Mouse (Mus musculus) urinary bladder, postnatal 25 days (tissue): Measurements from ENCODE around the gene Gm13199.

Experiments
- DNase-seq: peaks from one replicate; pipeline ENCODE4 v3.0.0; 2022; ENCODE audit warnings: low spot score

Gene Gm13199

DNA sequence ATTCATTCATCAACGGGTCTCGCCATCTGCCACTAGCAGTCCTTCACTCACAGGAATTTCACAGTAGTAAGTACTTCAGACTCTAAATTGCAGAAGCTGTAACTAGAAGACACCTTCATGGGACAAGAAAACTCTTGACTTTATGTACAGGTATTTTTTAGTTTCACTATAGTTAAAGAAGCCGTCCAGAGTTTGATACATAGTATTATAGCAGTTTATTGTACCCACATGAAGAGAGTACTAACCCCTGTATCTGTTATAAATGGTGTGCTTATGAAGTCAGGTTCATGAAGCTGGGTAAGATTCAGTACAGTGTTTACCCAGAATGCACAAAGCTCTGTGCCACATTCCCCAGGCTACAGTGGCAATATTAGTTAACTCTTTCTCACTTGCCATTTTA lies at the start of gene Gm13199:
Gene Gm13199 (minus strand): TSS at position 101 of the 400 bp plus-strand sequence.
- DNase-seq, result no peak

DNA sequence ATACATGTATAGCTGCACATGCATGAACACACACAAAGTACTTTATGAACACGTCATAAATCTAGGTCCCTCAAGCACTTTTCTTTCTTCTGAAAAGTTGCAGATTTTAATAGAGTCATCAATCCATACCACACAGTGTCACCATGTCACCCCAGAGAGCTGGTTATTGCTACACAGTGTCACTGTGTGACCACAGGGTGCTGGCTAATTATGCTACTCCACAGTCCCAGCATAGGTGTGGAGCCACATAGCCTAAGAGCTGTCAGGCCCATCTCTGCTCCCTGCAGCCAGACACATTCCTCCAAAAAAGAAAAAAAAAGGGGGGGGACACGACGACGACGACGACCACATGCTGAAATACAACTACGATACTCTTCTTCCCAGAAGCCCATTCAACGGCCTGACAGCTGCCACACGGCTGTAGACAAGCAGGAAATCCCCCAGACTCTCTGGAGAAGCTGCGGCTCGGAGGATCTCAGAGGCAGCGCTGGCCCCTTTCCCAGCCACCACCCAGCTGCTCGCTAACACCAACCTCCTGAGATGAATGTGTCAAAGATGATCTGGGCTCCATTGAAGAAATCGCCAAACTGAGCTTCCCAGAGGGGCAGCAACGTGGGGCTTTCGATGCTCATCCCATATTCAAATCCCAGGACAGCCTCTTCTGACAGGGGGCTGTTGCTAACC lies 48.7 kb upstream of the Gm13199 start:
- no peak for DNase-seq

DNA sequence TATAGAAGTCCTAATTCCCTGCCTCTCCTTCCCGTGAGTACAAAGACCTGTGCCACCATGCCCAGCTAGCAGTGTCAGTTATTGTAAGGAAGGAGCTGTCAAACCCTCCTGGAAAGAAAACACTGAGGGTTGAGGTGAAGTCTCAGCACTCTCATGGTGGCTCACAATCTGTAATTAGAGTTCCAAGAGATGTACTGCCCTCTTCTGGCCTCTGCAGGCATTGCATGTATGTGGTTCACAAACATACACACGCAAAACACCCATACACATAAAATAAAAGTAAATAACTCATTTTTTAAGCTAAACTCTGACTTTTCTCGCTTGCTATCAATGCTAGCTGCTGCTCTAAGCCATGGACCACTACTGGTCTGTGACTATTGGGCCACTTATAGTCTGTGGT lies 43.9 kb upstream of the Gm13199 start:
- DNase-seq, result no peak

DNA sequence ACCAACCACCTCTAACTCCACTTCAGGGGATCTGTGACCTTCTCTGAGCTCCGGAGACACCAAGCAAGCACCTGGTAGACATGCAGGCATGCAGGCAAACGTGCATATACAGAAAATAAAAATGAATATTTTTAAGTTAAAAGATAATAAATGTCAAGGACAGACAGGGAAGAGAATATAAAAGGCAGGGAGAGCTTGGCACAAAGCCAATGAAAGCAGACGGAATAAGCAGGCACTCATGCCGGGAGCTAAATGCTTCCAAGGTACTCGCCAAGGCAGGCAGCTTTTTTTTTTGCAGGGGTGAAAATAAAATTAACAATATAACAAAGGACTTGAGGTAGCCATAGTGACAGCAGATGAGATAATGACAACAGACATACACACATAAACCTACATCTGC lies 43.4 kb upstream of the Gm13199 start:
- DNase-seq, result no peak

DNA sequence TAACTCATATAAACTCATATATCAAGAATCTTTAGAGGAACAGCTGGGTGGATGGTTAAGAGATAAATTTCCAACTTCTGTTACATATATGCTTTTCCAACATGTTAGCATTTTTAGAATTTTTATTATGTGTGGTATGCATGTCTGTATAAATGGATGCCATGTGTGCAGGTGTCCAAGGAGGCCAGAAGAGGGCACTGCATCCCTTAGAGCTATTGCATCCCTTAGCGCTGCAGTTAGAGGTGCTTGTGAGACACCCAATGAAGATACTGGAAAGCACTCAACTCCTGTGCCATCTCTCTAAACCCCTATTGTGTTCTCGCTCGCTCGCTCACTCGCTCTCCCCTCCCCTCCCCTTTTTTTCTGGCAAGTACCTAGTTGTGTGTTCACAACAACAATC lies 37.4 kb upstream of the Gm13199 start:
- no peak for DNase-seq

DNA sequence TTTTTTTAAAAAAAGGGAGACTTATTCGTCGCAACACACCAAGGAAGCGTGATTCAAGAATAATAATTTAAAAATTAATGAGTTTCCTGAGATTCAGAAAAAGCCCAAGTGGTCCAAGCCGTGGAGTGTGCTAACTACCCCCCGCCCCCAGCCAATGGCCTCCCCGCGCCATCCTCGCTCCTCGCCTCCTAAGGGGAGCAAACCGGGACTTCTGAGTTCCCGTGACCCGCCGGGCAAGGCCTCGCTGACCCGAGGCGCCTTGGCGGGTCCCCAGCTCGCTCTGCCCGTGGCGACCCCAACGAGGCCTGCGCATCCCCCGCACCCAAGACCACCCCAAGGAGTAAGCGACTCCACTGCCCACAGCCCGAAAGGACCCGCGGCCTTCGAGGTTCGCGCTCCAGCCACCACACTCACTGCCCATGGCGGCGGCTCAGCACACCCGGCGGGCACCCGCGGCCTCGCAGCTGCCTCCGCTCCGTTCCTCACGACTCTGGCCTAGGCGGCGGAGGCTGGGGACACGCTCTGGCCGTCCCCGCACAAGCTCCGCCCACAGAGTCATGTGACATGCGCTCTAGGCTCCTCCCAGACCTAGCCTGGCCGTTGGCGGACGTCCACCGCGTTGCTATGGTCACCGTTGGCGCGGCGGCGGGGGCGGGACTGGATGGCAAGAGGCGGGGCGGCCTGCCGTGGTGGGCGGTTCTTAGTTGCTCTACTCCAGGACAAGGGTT lies 32.3 kb upstream of the Gm13199 start, which contains the start of gene Sec61a2:
Gene Sec61a2 (minus strand): TSS at position 590 of the 728 bp plus-strand sequence.
- peak; percentile 100 for DNase-seq

DNA sequence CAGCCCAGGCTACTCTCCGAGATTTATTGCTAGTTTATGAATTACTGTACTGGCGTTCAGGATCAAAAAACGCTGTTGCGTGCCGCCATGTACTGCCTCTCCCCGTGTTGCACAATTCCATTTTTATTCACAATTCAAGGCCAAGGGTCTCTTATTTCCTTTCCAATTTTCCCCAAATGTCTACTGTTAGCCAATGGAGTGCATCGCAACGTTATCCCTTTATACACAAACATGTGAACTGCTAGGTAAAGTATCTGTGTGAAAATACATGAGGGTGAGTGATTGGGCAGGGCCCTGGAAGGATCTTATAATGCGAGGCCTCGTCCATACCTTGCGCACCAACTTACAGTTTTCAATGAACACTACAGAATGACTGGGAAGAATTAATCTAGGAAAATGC lies 31.6 kb upstream of the Gm13199 start:
- DNase-seq, result no peak

DNA sequence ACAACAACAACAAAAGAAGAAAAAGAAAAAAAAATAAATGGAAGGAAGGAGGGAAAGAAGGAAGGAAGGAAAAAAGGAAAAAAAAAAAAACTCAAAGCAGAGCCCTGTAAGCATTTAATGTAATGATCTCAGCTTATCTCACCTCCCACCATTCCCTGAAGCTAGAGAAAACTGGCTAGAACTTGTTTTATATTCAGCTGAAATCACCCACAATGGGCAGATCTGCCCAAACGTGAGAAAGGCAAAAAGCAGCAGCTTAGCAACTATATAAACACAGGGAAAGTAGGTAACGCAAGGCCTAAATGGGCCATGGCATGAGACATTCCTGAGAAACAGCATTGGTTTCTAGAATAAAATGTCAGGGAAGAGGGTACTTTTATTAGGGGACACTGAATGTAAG lies 26.7 kb upstream of the Gm13199 start:
- DNase-seq, result no peak

DNA sequence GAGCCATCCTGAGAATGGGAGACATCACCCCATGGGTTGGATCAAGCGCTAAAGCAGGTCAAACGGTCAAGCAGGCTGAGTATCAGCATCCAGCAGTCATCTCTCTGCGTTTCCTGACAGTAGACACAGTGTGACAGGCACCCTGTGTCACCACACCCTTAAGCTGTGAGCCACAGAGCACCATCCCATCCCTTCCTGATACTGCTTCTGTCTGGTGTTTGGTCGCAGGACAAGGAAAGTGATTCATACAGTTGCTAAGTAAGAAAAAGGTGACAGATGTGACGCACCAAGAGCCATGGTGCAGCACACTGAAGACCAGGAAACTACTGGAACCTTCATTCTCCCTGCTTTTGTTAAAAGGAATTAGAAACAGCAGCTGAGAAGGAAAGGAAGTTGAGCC lies 26.1 kb upstream of the Gm13199 start:
- no peak for DNase-seq

DNA sequence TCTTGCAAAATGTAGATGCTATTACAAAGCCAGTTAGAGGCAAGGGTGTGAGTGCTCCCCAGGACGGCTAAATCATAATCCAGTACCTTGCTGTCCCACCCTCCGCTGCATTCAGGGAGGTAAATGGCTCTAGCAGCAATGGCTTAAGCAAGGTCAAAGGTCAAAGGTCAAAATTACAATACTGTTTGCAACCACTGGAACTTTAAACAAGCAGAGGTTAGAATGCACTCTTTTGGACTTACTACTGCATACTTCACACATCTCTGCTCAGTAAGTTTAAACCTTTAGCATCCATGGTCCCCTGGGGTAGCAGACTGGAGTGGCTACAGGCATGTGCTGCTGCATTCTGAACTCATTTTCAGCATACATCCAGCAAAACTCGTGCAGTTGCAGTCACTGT lies 14.7 kb upstream of the Gm13199 start:
- no peak for DNase-seq

DNA sequence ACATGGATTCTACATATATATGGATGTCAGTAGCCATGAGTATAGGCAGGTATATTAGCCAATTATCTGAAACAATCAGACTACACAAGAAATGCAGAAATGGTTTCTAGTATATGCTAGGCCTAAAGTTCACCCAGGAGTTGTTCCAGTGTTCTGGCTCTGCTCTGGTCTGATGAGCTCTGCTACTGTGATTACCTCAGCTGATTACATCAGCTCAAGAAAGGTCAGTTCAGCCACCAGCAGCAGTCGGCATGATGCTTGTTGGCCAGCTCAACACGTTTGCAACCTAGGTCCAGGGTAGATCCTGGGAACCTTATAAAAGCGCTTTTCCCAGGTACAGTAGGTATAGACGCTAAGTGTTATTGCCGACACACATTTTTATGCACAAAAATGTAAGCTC lies 7.0 kb upstream of the Gm13199 start:
- DNase-seq, result no peak

DNA sequence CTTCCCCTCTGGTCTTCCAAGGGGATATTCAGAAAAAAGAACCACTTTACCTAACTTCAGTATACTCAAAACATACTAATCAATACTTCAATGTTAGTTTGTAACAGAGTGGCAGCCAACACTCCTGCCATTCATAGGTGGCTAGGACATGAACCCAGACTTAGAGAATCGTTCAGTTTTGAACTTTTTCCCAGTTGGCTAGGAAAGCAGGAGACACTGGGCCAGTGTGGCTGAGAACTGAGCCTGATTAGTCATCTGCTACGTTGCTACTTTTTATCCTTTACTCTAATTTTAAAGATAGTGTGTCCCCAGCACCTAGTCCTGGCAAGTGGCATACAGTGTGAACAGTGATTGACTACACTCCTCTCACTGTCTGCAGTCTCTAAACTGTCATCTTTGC lies 4.9 kb upstream of the Gm13199 start:
- no peak for DNase-seq

DNA sequence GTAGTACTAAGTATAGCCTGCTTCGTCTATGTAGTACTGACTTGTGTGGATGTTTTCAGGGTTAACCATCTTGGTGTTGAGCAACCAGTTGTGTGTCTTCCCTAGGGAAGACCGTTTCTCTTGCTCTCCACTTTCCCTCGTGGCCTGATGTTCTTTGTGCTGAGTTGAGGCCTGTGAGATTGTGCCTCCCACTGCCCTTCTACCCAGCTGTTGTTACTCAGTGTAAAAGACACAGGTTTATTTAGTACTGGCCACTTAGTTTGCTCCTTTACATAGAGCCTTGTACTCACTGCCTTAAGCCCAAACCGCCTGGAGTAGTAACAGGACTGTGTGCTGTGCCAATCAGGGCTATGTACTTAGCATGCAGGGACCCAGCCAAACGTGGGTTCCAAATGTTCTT lies 10.9 kb downstream of the Gm13199 start:
- DNase-seq, result no peak

DNA sequence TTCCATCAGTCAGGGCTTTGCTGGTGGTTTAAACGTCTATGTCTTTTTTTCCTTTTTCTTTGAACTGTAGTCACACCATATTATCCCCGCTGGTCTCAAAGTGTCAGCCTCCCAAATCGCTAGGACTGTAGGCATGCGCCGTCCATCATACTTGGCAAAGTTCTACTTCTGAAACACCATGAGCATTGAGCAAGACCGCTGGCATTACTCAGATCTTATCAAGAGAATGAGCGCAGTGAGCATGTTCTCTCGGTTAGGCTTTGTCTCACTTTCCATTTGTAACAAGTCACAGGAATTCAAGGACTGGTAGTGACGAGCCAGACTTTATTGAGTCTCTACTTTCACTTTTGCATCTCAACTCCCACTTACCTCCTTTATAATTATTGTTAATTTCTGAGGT lies 11.6 kb downstream of the Gm13199 start:
- DNase-seq, result no peak

DNA sequence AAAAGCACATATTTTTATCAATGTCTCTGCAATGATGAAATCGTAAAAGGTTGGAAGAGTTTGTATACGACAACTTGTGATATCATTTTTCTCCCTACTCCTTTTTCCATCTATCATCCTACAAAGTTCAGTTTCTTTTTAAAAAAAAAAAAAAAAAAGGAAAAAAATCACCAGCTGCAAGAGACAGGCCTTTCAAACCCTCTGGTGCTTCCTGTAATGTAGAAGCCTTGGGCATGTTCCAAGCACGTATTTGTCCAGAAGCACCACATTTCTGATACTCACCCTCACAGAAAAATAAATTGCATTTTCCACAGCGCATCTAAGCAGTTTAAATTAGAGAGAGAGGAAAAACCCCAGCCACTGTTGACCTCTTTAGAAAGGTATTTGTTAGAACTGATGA lies 16.9 kb downstream of the Gm13199 start:
- no peak for DNase-seq

DNA sequence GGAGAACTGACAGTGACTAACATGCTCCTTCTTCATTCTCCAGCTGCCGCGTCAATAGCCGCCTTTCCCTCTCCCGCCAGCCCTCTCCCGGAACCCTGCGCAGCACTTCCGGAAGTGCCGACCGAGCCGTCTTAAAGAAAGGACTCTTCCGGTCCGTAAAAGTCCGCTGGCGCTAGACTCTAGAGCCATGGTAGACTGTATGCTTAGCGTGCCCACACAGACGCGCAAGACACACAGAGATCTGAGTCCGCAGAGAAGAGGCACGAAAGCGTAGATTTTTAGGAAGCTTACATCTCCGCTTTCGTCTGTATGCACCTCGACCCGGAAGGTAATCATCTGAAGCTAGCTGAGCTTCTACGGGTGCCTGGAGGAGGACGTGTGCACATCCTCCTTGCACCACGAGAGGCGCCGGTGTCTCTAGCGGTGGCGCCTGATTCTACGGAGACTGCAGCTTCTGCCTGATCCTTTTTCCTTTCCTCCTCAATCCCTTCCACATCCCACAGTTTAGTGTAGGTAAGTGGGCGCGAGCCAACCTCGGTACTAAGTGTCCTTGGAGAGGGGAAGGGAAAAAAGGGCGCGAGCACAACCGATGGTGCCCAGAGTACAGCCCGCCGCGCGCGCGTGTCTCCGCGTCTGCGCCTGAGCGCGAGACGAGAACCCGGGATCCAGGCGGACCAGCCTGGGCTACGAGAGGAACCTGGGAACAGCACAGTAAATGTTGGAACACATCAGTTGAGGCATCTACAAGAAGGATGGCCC lies 17.7 kb downstream of the Gm13199 start, which contains the start of the genes Nudt5 and Cdc123:
Gene Nudt5 (plus strand): TSS at position 147 of the 759 bp plus-strand sequence.
Gene Cdc123 (minus strand): TSS at position 292 of the 759 bp plus-strand sequence.
- DNase-seq, result peak; percentile 75

DNA sequence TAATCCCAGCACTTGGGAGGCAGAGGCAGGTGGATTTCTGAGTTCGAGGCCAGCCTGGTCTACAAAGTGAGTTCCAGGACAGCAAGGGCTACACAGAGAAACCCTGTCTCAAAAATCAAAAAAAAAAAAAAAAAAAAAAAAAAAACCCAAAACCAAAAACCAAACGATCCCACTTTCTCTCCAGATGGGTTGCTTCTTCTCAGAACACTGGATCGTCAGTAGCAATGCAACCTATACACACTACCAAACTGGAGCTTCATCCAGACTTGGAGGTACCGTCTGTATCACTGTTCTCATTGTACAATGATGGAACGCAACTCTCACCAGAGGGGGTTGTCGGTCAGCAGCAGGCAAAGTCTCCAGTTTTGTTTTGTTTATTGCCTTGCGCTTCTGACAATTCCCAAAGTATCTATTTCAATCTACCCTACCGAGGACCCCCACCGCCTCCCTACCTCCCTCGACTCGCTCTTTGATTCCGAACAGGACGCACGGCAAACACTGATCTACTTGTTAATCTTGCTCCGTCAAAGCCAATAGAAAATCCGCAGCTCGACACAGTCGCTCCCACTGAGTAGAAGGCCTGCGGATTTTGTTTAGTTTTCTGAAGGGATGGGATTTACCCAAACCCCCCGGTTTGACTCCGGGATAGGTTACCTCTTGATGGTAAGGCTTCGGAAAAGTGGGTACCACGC lies 18.4 kb downstream of the Gm13199 start:
- no peak for DNase-seq

DNA sequence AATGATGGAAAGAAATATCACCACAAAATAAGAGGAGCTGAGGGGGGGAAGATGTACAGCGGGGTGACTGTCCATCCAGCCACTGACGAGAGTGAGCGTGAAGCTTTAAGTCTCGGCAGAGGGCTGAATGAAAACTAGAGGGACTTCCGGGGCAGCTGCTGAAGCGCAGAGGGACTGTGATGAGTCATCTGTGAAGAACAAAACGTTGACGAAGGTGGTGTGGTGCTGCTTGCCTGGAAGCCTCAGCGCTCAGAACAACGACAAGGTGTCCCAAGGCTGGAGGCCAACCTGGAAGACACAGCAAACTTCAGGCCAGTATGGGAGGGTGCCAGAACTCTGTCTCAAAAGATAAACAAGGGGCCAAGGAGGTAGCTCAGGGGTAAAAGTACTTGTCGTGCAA lies 21.9 kb downstream of the Gm13199 start:
- no peak for DNase-seq

DNA sequence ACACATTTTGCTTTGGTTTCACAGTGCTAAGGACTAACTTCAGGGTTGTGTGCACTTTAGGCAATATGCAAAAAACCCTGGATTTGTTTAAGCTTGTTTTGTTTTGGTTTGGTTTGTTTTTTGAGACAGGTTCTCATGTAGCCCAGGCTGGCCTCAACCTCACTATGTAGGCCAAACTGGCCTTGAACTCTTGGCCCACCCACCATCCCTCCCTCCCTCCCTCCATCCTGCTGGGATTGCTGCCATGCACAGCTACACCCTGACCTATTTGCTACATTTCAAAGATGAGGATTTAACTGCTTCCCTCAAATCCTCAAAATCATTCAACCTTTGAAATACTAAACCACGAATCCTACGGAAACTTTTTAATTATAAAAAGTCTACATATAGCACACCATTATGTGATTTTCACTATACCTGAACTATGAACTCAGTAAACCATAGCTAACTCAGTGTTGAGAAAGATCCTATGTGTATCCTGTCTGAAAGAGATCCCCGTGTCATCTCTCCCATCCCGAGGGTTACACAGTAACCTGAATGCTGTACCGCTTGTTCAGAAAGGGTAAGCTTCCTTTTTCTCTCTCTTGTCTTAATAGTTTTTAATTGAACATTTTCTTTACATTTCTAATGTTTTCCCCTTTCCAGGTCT lies 37.3 kb downstream of the Gm13199 start:
- no peak for DNase-seq

DNA sequence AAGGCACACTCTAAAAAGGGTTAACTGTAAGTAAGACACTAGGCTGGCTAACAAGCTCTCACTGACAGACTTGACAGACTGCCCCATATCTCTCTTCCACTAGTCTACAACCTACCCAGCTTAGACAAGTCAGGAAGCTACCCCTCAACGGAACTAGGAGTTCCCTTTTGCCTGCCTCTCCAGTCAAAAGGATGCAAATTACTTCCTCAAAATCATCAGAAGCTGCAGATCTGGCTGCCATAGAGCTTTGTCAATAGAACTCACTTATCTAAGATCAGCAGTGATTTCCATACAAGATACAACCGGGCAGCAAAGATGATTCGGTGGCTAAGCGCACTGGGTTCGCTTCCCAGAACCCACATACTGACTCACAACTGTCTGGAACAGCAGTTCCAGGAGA lies 38.0 kb downstream of the Gm13199 start:
- no peak for DNase-seq

DNA sequence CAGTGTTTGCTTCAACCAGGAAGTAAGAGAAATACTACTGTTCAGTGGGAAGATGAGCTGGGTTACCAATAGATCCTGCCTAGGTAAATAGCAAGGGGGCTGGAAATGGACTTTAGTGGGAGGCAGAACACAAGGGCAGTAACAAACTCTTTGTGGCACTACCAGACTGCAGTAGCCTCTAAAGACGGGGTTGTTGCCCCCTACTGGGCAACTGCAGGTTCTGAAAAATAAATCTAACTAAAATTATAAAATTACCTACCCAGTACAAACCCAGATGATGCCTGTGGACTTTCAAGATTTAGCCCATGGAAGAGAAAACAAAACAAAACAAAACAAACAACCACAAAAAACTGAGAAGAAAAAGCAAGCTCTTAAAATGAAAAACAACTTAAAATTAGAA lies 38.5 kb downstream of the Gm13199 start:
- DNase-seq, result no peak

DNA sequence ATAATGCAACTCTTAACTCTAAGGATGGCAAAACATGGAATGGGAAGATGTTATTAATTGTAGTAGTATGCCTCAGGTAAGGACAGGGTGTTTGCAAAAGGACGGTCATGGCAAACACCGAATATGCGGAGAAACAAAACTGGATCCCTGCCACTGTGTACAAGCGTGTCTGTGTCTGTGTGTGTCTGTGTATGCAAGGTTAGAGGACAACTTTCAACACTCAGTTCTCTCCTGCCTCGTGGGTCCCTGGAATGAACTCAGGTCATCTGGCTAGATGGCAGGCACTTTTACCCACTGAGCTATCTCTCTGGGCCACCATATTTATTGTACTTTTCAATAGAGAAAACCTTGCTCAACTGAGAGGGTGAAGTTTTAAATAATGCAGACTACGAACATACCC lies 40.3 kb downstream of the Gm13199 start:
- DNase-seq, result no peak
